Mouse (Mus musculus) hindbrain, embryonic 13.5 days (tissue): ENCODE measurements around the gene Plekha5. TPM values are rescaled to one million over a fixed set of nuclear protein-coding genes. Genes with fewer than 3 reads are reported as not detected.

ENCODE experiments used
- ATAC-seq: fragments of 200-750 bp; cut with Nextera tagmentation; 2 replicates; pipeline ENCODE4 v1.8.0; 2017; ENCODE audit warnings: moderate TSS enrichment; ENCODE audit not compliant: low FRiP score
- H3K27ac ChIP-seq: fragments of 300-500 bp; sonication (generic); 2 replicates; pipeline ENCODE4 v1.5.1; 2015; ENCODE audit warnings: inconsistent platforms, mild to moderate bottlenecking, moderate library complexity
- H3K27me3 ChIP-seq: fragments of 300-500 bp; sonication (generic); 2 replicates; pipeline ENCODE4 v1.6.1; 2015; ENCODE audit warnings: mild to moderate bottlenecking, inconsistent platforms
- H3K36me3 ChIP-seq: fragments of 300-500 bp; sonication (generic); 2 replicates; pipeline ENCODE4 v1.6.1; 2015; ENCODE audit warnings: mild to moderate bottlenecking, inconsistent platforms
- H3K4me1 ChIP-seq: fragments of 300-500 bp; sonication (generic); replicated peaks from 2 replicates; pipeline ENCODE4 v1.6.1; 2015; ENCODE audit warnings: inconsistent platforms
- H3K4me2 ChIP-seq: fragments of 300-500 bp; sonication (generic); 2 replicates; pipeline ENCODE4 v1.6.1; 2015; ENCODE audit warnings: inconsistent platforms, mild to moderate bottlenecking, moderate library complexity
- H3K4me3 ChIP-seq: fragments of 300-500 bp; sonication (generic); 2 replicates; pipeline ENCODE4 v1.5.1; 2015; ENCODE audit warnings: mild to moderate bottlenecking, inconsistent platforms
- H3K9ac ChIP-seq: fragments of 300-500 bp; sonication (generic); 2 replicates; pipeline ENCODE4 v1.6.1; 2015; ENCODE audit warnings: mild to moderate bottlenecking, inconsistent platforms
- H3K9me3 ChIP-seq: fragments of 300-500 bp; sonication (generic); 2 replicates; pipeline ENCODE4 v1.6.1; 2016; ENCODE audit warnings: inconsistent platforms
- WGBS: fragments of 180-500 bp; shearing (Covaris S2); methylation state at CpG from one replicate; pipeline ENCODE4 v1.1.7; 2015; 5-methylcytosine and 5-hydroxymethylcytosine counted together
- polyA plus RNA-seq: library from polyadenylated mRNA; unstranded; fragments of >200 nt; fragmentation: Nextera tagmentation; extraction: Ambion mirVana; gene quantifications from 2 replicates; pipeline ENCODE4 v1.2.1, GENCODE M21; 2015

Gene Plekha5
- polyA plus RNA-seq, 1 experiment from 2014 or later: 39.9 TPM

- no peak for ATAC-seq
- Histone ChIP-seq H3K4me3 (no peak overlapping the region), H3K4me2 (no peak overlapping the region), H3K4me1 (peaks cover 15% of the 10 kb centered on the region), H3K9me3 (no peaks in the 10 kb centered on the region), H3K36me3 (peaks cover 60% of the 10 kb centered on the region), H3K27me3 (no peaks in the 10 kb centered on the region), H3K27ac (no peak overlapping the region), H3K9ac (no peak overlapping the region)
- 96% methylated on average over 9 of the region's 9 CpGs for WGBS
Measured at GRCm38 (mm10) chr6:140432363-140432762, 8.5 kb downstream of the Plekha5 start.

GRCm38 (mm10) chr6:140443374-140443773 is 19.5 kb downstream of the Plekha5 start:
- Histone ChIP-seq H3K27me3 (no peaks in the 10 kb centered on the region), H3K9ac (no peak overlapping the region), H3K27ac (no peak overlapping the region), H3K9me3 (no peaks in the 10 kb centered on the region), H3K4me3 (no peak overlapping the region), H3K4me1 (peaks cover 32% of the 10 kb centered on the region), H3K36me3 (peaks cover 6% of the 10 kb centered on the region), H3K4me2 (no peak overlapping the region)
- 0 out of 2 replicates have a peak, but pooled peaks have one; percentile 26 for ATAC-seq
- WGBS: 94% methylated on average over 5 of the region's 5 CpGs

GRCm38 (mm10) chr6:140444147-140444546 is 20.3 kb downstream of the Plekha5 start:
- no peaks in the 10 kb centered on the region for H3K9me3 ChIP-seq
- no peak overlapping the region for H3K27ac ChIP-seq
- no peak for ATAC-seq
- H3K4me2 ChIP-seq: no peak overlapping the region
- 69% methylated on average over 7 of the region's 7 CpGs for WGBS
- H3K4me3 ChIP-seq: no peak overlapping the region
- peaks cover 6% of the 10 kb centered on the region for H3K36me3 ChIP-seq
- H3K4me1 ChIP-seq: peaks cover 29% of the 10 kb centered on the region
- no peaks in the 10 kb centered on the region for H3K27me3 ChIP-seq
- H3K9ac ChIP-seq: no peak overlapping the region

- H3K4me2 ChIP-seq: no peak overlapping the region
Measured at GRCm38 (mm10) chr6:140444855-140445465, 21.1 kb downstream of the Plekha5 start.

GRCm38 (mm10) chr6:140448010-140448739 is 24.3 kb downstream of the Plekha5 start:
- Histone ChIP-seq H3K9me3 (no peaks in the 10 kb centered on the region), H3K27ac (no peak overlapping the region), H3K27me3 (no peaks in the 10 kb centered on the region), H3K9ac (no peak overlapping the region), H3K4me2 (no peak overlapping the region), H3K4me3 (no peak overlapping the region), H3K36me3 (peaks cover 23% of the 10 kb centered on the region), H3K4me1 (peaks cover 16% of the 10 kb centered on the region)
- 93% methylated on average over 21 of the region's 21 CpGs for WGBS
- no peak for ATAC-seq

More at GRCm38 (mm10) chr6:140444855-140445465, 21.1 kb downstream of the Plekha5 start:
- H3K36me3 ChIP-seq: peaks cover 8% of the 10 kb centered on the region
- no peak for ATAC-seq
- no peaks in the 10 kb centered on the region for H3K27me3 ChIP-seq
- peak overlapping the region; percentile 53; the same call in 1 of the 2 replicates for H3K9ac ChIP-seq
- H3K4me3 ChIP-seq: no peak overlapping the region
- H3K4me1 ChIP-seq: peaks cover 25% of the 10 kb centered on the region
- H3K9me3 ChIP-seq: no peaks in the 10 kb centered on the region
- peak overlapping the region; percentile 0; the same call in 1 of the 2 replicates for H3K27ac ChIP-seq
- WGBS: 22% methylated on average over 10 of the region's 10 CpGs

GRCm38 (mm10) chr6:140450693-140451092 is 26.8 kb downstream of the Plekha5 start:
- no peak overlapping the region for H3K4me3 ChIP-seq
- no peak overlapping the region for H3K27ac ChIP-seq
- H3K4me1 ChIP-seq: no peaks in the 10 kb centered on the region; the same call in 1 of the 2 replicates
- no peaks in the 10 kb centered on the region for H3K27me3 ChIP-seq
- H3K4me2 ChIP-seq: no peak overlapping the region
- H3K9ac ChIP-seq: no peak overlapping the region
- no peaks in the 10 kb centered on the region for H3K9me3 ChIP-seq
- peaks cover 25% of the 10 kb centered on the region for H3K36me3 ChIP-seq
- no peak for ATAC-seq
- 92% methylated on average over 5 of the region's 5 CpGs for WGBS

- Histone ChIP-seq H3K4me3 (no peak overlapping the region), H3K9me3 (no peaks in the 10 kb centered on the region), H3K27ac (no peak overlapping the region), H3K27me3 (no peaks in the 10 kb centered on the region), H3K9ac (no peak overlapping the region), H3K36me3 (peaks cover 25% of the 10 kb centered on the region), H3K4me1 (peaks cover 9% of the 10 kb centered on the region), H3K4me2 (no peak overlapping the region)
- ATAC-seq: no peak
- 95% methylated on average over 8 of the region's 8 CpGs for WGBS
Measured at GRCm38 (mm10) chr6:140452736-140453135, 28.9 kb downstream of the Plekha5 start.

- Histone ChIP-seq H3K4me2 (no peak overlapping the region), H3K27ac (no peak overlapping the region), H3K36me3 (peaks cover 19% of the 10 kb centered on the region), H3K4me1 (peaks cover 9% of the 10 kb centered on the region), H3K9me3 (no peaks in the 10 kb centered on the region), H3K27me3 (no peaks in the 10 kb centered on the region), H3K4me3 (no peak overlapping the region), H3K9ac (no peak overlapping the region)
- WGBS: 92% methylated on average over 5 of the region's 5 CpGs
- no peak for ATAC-seq
Measured at GRCm38 (mm10) chr6:140453454-140453853, 29.6 kb downstream of the Plekha5 start.

- H3K4me1 ChIP-seq: peaks cover 9% of the 10 kb centered on the region
- H3K4me2 ChIP-seq: no peak overlapping the region
- no peak for ATAC-seq
- no peak overlapping the region for H3K27ac ChIP-seq
- peaks cover 19% of the 10 kb centered on the region for H3K36me3 ChIP-seq
- no peak overlapping the region for H3K4me3 ChIP-seq
- no peaks in the 10 kb centered on the region for H3K9me3 ChIP-seq
- no peak overlapping the region for H3K9ac ChIP-seq
- WGBS: 89% methylated on average over 3 of the region's 3 CpGs
- H3K27me3 ChIP-seq: no peaks in the 10 kb centered on the region
Measured at GRCm38 (mm10) chr6:140454388-140454787, 30.5 kb downstream of the Plekha5 start.

- Histone ChIP-seq H3K4me3 (no peak overlapping the region), H3K4me1 (peaks cover 17% of the 10 kb centered on the region), H3K27me3 (no peaks in the 10 kb centered on the region), H3K9ac (no peak overlapping the region), H3K36me3 (peaks cover 15% of the 10 kb centered on the region; the same call in 1 of the 2 replicates), H3K9me3 (no peaks in the 10 kb centered on the region), H3K4me2 (no peak overlapping the region), H3K27ac (no peak overlapping the region)
- ATAC-seq: no peak
- WGBS: 67% methylated on average over 3 of the region's 3 CpGs
Measured at GRCm38 (mm10) chr6:140455851-140456250, 32.0 kb downstream of the Plekha5 start.

GRCm38 (mm10) chr6:140456393-140457163 is 32.7 kb downstream of the Plekha5 start:
- Histone ChIP-seq H3K27ac (no peak overlapping the region), H3K9ac (no peak overlapping the region), H3K4me2 (no peak overlapping the region), H3K9me3 (no peaks in the 10 kb centered on the region), H3K36me3 (peaks cover 12% of the 10 kb centered on the region; the same call in 1 of the 2 replicates), H3K27me3 (no peaks in the 10 kb centered on the region), H3K4me1 (peaks cover 24% of the 10 kb centered on the region), H3K4me3 (no peak overlapping the region)
- WGBS: 86% methylated on average over 15 of the region's 15 CpGs
- 0 out of 2 replicates have a peak, but pooled peaks have one; percentile 27 for ATAC-seq

- Histone ChIP-seq H3K4me2 (no peak overlapping the region), H3K27me3 (no peaks in the 10 kb centered on the region), H3K36me3 (no peaks in the 10 kb centered on the region), H3K4me1 (peaks cover 33% of the 10 kb centered on the region), H3K27ac (no peak overlapping the region), H3K4me3 (no peak overlapping the region), H3K9me3 (no peaks in the 10 kb centered on the region), H3K9ac (no peak overlapping the region)
- 77% methylated on average over 7 of the region's 7 CpGs for WGBS
- no peak for ATAC-seq
Measured at GRCm38 (mm10) chr6:140460398-140460797, 36.5 kb downstream of the Plekha5 start.
